Mouse (Mus musculus): ENCODE data around the gene Mbtps1. TPM values are rescaled to one million over a fixed set of nuclear protein-coding genes. Genes with fewer than 3 reads are reported as not detected.

Mbtps1 gene
- polyA plus RNA-seq, 1 experiment from 2014 or later = 37.1 TPM

- H3K27me3 ChIP-seq (ENCODE audit: control insufficient read depth, insufficient read depth, low read length) = no peaks in the 10 kb centered on the region
- ATAC-seq (ENCODE audit: low FRiP score, low TSS enrichment) (peak; percentile 55; the same call in 1 of the 2 replicates), DNase-seq (ENCODE audit: low spot score) (peak; percentile 38)
- H3K27ac ChIP-seq (replicated peaks) = no peak overlapping the region
- TF ChIP-seq EP300 (optimal IDR thresholded peaks at IDR 0.05) = no peak
- no peak for TF ChIP-seq CTCF (IDR thresholded peaks at IDR 0.05; ENCODE audit: low read depth)
- no peak overlapping the region for H3K9ac ChIP-seq (ENCODE audit: low read length)
- WGBS = 2% methylated on average over 18 of the region's 18 CpGs
- H3K9me3 ChIP-seq (ENCODE audit: control insufficient read depth, low read length) = no peaks in the 10 kb centered on the region
- H3K4me1 ChIP-seq (replicated peaks; ENCODE audit: control insufficient read depth, insufficient read depth) = no peaks in the 10 kb centered on the region
- peak overlapping the region; percentile 12; the same call in 1 of the 2 replicates for H3K4me2 ChIP-seq (replicated peaks; ENCODE audit: low read depth)
- H3K4me3 ChIP-seq (ENCODE audit: low read depth, low read length) = no peak overlapping the region
- H3K36me3 ChIP-seq (ENCODE audit: control insufficient read depth, insufficient read depth, low read length) = no peaks in the 10 kb centered on the region
Measured at GRCm38 (mm10) chr8:119466105-119466504, 92.4 kb downstream of the Mbtps1 start.

- ATAC-seq (ENCODE audit: low FRiP score, low TSS enrichment) = no peak
- DNase-seq (ENCODE audit: low spot score) = no peak
- Histone ChIP-seq H3K4me1 (replicated peaks; ENCODE audit: control insufficient read depth, insufficient read depth) (no peaks in the 10 kb centered on the region), H3K27me3 (ENCODE audit: control insufficient read depth, insufficient read depth, low read length) (no peaks in the 10 kb centered on the region), H3K9me3 (ENCODE audit: control insufficient read depth, low read length) (no peaks in the 10 kb centered on the region), H3K36me3 (ENCODE audit: control insufficient read depth, insufficient read depth, low read length) (no peaks in the 10 kb centered on the region), H3K4me3 (ENCODE audit: low read depth, low read length) (no peak overlapping the region), H3K9ac (ENCODE audit: low read length) (no peak overlapping the region), H3K4me2 (replicated peaks; ENCODE audit: low read depth) (no peak overlapping the region), H3K27ac (replicated peaks) (no peak overlapping the region)
- 69% methylated on average over 7 of the region's 7 CpGs for WGBS
- no peak for TF ChIP-seq CTCF (IDR thresholded peaks at IDR 0.05; ENCODE audit: low read depth)
- no peak for TF ChIP-seq EP300 (optimal IDR thresholded peaks at IDR 0.05)
Measured at GRCm38 (mm10) chr8:119463709-119464108, 94.8 kb downstream of the Mbtps1 start.

GRCm38 (mm10) chr8:119461356-119461755 lies 97.2 kb downstream of the Mbtps1 start:
- H3K27ac ChIP-seq (replicated peaks) = no peak overlapping the region
- no peaks in the 10 kb centered on the region for H3K9me3 ChIP-seq (ENCODE audit: control insufficient read depth, low read length)
- H3K4me3 ChIP-seq (ENCODE audit: low read depth, low read length) = no peak overlapping the region
- DNase-seq (ENCODE audit: low spot score) = no peak
- WGBS = 52% methylated on average over 9 of the region's 9 CpGs
- H3K9ac ChIP-seq (ENCODE audit: low read length) = no peak overlapping the region
- no peak overlapping the region for H3K4me2 ChIP-seq (replicated peaks; ENCODE audit: low read depth)
- H3K36me3 ChIP-seq (ENCODE audit: control insufficient read depth, insufficient read depth, low read length) = no peaks in the 10 kb centered on the region
- no peaks in the 10 kb centered on the region for H3K27me3 ChIP-seq (ENCODE audit: control insufficient read depth, insufficient read depth, low read length)
- H3K4me1 ChIP-seq (replicated peaks; ENCODE audit: control insufficient read depth, insufficient read depth) = no peaks in the 10 kb centered on the region
- TF ChIP-seq EP300 (optimal IDR thresholded peaks at IDR 0.05) = no peak
- TF ChIP-seq CTCF (IDR thresholded peaks at IDR 0.05; ENCODE audit: low read depth) = no peak
- no peak for ATAC-seq (ENCODE audit: low FRiP score, low TSS enrichment)

GRCm38 (mm10) chr8:119459724-119460123 lies 98.8 kb downstream of the Mbtps1 start:
- no peaks in the 10 kb centered on the region for H3K9me3 ChIP-seq (ENCODE audit: control insufficient read depth, low read length)
- DNase-seq (ENCODE audit: low spot score) = no peak
- 38% methylated on average over 16 of the region's 16 CpGs for whole genome bisulfite sequencing
- TF ChIP-seq EP300 (optimal IDR thresholded peaks at IDR 0.05) (no peak), CTCF (IDR thresholded peaks at IDR 0.05; ENCODE audit: low read depth) (no peak)
- H3K9ac ChIP-seq (ENCODE audit: low read length) = no peak overlapping the region
- H3K27me3 ChIP-seq (ENCODE audit: control insufficient read depth, insufficient read depth, low read length) = no peaks in the 10 kb centered on the region
- no peak overlapping the region for H3K4me2 ChIP-seq (replicated peaks; ENCODE audit: low read depth)
- H3K4me1 ChIP-seq (replicated peaks; ENCODE audit: control insufficient read depth, insufficient read depth) = no peaks in the 10 kb centered on the region
- no peak overlapping the region for H3K4me3 ChIP-seq (ENCODE audit: low read depth, low read length)
- no peak overlapping the region for H3K27ac ChIP-seq (replicated peaks)
- no peak for ATAC-seq (ENCODE audit: low FRiP score, low TSS enrichment)
- no peaks in the 10 kb centered on the region for H3K36me3 ChIP-seq (ENCODE audit: control insufficient read depth, insufficient read depth, low read length)

Other genes with a start within 250 kb of the Mbtps1 start
- 245 and 246 TPM in 2 replicates for gene Hsbp1, start 214.2 kb downstream of the Mbtps1 start, polyA plus RNA-seq (2015; fragmentation: Nextera tagmentation; extraction: Ambion mirVana)
- 22.0 and 24.0 TPM in 2 replicates for gene Mlycd, start 163.9 kb downstream of the Mbtps1 start, polyA plus RNA-seq (2015; fragmentation: Nextera tagmentation; extraction: Ambion mirVana)
- 11.4 and 14.5 TPM in 2 replicates for gene Osgin1, start 124.6 kb downstream of the Mbtps1 start, polyA plus RNA-seq (2015; fragmentation: Nextera tagmentation; extraction: Ambion mirVana)
- gene Necab2, start 112.0 kb downstream of the Mbtps1 start, polyA plus RNA-seq (2015; fragmentation: Nextera tagmentation; extraction: Ambion mirVana) = 1.5 and 1.6 TPM in 2 replicates
- not detected in 2 replicates for gene Slc38a8, start 57.0 kb downstream of the Mbtps1 start, polyA plus RNA-seq (2015; fragmentation: Nextera tagmentation; extraction: Ambion mirVana)
- 21.3 and 21.4 TPM in 2 replicates for gene Hsdl1, start 16.4 kb upstream of the Mbtps1 start, polyA plus RNA-seq (2015; fragmentation: Nextera tagmentation; extraction: Ambion mirVana)
- 0.24 and 0.30 TPM in 2 replicates for gene Dnaaf1, start 16.5 kb upstream of the Mbtps1 start, polyA plus RNA-seq (2015; fragmentation: Nextera tagmentation; extraction: Ambion mirVana)
- 5.9 and 6.2 TPM in 2 replicates for gene Taf1c, start 46.5 kb upstream of the Mbtps1 start, polyA plus RNA-seq (2015; fragmentation: Nextera tagmentation; extraction: Ambion mirVana)
- not detected in 2 replicates for gene Adad2, start 54.0 kb upstream of the Mbtps1 start, polyA plus RNA-seq (2015; fragmentation: Nextera tagmentation; extraction: Ambion mirVana)
- gene Kcng4, start 76.9 kb upstream of the Mbtps1 start, polyA plus RNA-seq (2015; fragmentation: Nextera tagmentation; extraction: Ambion mirVana) = 0.49 and 0.52 TPM in 2 replicates
- 58.0 and 61.0 TPM in 2 replicates for gene Wfdc1, start 107.6 kb upstream of the Mbtps1 start, polyA plus RNA-seq (2015; fragmentation: Nextera tagmentation; extraction: Ambion mirVana)
- gene Atp2c2, start 141.3 kb upstream of the Mbtps1 start, polyA plus RNA-seq (2015; fragmentation: Nextera tagmentation; extraction: Ambion mirVana) = 7.7 and 8.8 TPM in 2 replicates
- gene Tldc1, start 219.7 kb upstream of the Mbtps1 start, polyA plus RNA-seq (2015; fragmentation: Nextera tagmentation; extraction: Ambion mirVana) = 9.1 and 10.7 TPM in 2 replicates

All from stomach, postnatal 0 days (tissue).